Mouse (Mus musculus) E14TG2a.4 (cell line): Measurements from ENCODE around the gene Mbtps1.

Experiments
- H3K27me3 ChIP-seq: 2 replicates; pipeline ENCODE4 v1.6.1; 2014; ENCODE audit warnings: low read length, control low read depth; ENCODE audit not compliant: insufficient read depth
- H3K36me3 ChIP-seq: 2 replicates; pipeline ENCODE4 v1.6.1; 2014; ENCODE audit warnings: low read length, control low read depth; ENCODE audit not compliant: insufficient read depth
- H3K4me1 ChIP-seq: replicated peaks from 2 replicates; pipeline ENCODE4 v1.6.1; 2014; ENCODE audit warnings: low read depth, low read length, control low read depth
- H3K4me3 ChIP-seq: replicated peaks from 2 replicates; pipeline ENCODE4 v1.5.1; 2014; ENCODE audit warnings: mild to moderate bottlenecking, low read length
- H3K9me3 ChIP-seq: 2 replicates; pipeline ENCODE4 v1.6.1; 2014; ENCODE audit warnings: low read length, control low read depth
- CTCF ChIP-seq: conservative IDR thresholded peaks from 2 replicates; pipeline ENCODE4 v1.5.1; 2014; ENCODE audit warnings: low read length
- NANOG ChIP-seq: IDR thresholded peaks from 2 replicates; pipeline ENCODE4 v1.6.1; 2014; ENCODE audit warnings: borderline replicate concordance, low read length, mixed read lengths
- POU5F1 ChIP-seq: IDR thresholded peaks from 2 replicates; pipeline ENCODE4 v1.6.1; 2014; ENCODE audit warnings: low read length, borderline replicate concordance

Gene Mbtps1

DNA sequence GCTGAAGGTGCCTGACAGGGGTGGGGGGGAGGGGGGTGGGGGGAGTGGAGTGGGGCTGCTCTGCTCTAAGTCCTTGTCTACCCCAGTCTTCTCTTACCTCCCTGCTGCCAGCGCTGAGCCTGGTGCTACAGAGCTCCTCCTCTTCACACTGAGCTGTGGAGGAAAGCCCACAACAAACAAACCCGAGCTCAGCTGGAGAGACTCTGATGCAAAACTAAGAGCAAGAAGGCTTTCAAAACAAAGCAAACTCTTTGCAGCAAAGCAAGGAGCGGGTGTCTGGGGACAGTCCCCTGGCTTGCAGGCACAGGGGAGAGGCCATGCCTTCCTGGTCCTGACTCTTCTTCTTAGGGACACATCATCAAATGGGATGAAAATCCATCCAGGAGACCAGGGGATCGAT is 11.3 kb upstream of the Mbtps1 start:
- TF ChIP-seq POU5F1: no peak
- no peak for TF ChIP-seq NANOG
- no peak for TF ChIP-seq CTCF
- Histone ChIP-seq H3K4me3 (no peak overlapping the region), H3K4me1 (peaks cover 59% of the 10 kb centered on the region), H3K9me3 (no peaks in the 10 kb centered on the region), H3K27me3 (peaks cover 34% of the 10 kb centered on the region), H3K36me3 (peaks cover 20% of the 10 kb centered on the region)

DNA sequence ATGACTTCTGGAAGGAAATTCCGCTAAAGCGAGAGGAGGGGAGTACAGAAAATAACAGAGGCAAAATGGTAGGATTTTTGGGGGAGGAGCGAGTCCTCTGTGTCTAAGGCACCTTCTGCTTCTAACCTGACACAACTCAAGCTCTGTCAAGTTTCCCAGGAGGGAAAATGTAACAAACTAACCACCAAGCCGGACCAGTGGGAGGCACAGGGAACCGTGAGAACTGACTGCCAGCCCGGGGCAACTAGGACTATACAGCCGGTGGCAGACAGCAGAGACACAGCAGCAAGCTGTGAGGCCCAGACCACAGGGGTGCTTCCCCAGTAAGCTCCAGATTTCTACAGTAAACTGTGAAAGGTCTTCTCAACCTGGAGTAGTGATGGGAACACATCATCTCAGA is 10.4 kb upstream of the Mbtps1 start:
- H3K4me3 ChIP-seq: no peak overlapping the region
- H3K9me3 ChIP-seq: no peaks in the 10 kb centered on the region
- H3K36me3 ChIP-seq: peaks cover 27% of the 10 kb centered on the region
- peaks cover 29% of the 10 kb centered on the region for H3K27me3 ChIP-seq
- H3K4me1 ChIP-seq: peaks cover 56% of the 10 kb centered on the region
- TF ChIP-seq CTCF (no peak), NANOG (no peak), POU5F1 (no peak)

DNA sequence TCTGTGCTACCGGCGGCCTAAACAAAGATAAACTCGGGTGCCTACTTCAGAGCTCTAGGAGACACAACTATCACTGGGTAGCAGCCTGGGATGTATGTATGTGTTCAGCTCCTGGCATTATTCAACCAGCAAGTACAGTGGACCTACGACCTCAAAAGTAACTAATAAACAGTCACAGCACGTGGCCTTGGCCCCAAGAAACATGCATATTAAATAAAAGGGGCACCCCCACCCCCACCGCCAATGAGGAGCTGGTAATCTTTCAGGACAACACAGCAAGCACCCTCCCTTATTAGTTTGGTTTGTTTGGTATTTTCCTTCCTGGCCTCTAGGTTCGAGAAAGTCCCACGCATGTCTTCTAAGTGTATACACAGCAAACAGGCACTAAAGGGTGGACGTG is 9.7 kb upstream of the Mbtps1 start:
- no peak overlapping the region for H3K4me3 ChIP-seq
- peaks cover 34% of the 10 kb centered on the region for H3K36me3 ChIP-seq
- TF ChIP-seq NANOG (no peak), CTCF (no peak), POU5F1 (no peak)
- H3K27me3 ChIP-seq: peaks cover 22% of the 10 kb centered on the region
- no peaks in the 10 kb centered on the region for H3K9me3 ChIP-seq
- peaks cover 54% of the 10 kb centered on the region for H3K4me1 ChIP-seq

DNA sequence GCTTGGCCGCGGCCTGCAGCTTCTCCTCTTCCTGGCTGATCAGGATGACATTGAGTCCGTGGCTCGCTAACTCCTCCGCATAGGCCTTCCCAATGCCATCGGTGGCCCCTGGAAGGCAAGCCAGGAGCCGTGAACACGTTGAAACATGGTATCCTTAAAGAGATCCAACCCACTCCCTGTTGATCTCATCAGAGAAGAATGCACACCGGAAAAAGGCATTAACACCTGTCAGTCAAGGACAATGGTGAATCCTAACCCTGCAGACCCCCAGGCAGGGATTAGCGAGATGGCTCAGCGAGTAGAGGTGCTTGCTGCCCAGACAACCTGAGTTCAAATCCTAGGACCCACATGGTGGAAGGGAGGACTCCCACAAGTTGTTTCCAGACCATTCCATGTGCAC is 7.8 kb upstream of the Mbtps1 start:
- TF ChIP-seq POU5F1: no peak
- peak; percentile 51; the same call in 1 of the 2 replicates for TF ChIP-seq NANOG
- TF ChIP-seq CTCF: no peak

DNA sequence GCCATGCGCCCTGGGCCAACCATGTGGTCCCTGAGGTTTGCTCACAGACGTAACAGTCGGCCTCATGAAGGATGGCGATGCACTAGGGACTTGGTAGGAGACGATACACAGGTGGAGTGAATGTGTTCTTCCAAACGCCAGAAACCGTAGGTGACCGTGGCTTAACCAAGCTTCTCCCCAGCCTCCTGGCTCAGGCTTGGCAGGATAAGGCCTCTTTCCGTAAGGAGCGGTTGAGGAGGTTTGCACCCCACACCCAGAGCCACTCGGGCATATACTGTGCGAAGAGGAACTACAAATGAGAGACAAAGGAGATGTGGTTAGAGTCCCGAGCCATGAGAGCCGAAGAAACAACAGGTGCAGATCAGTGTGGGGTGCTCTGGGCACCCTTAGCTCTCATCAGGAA is 5.3 kb upstream of the Mbtps1 start:
- no peaks in the 10 kb centered on the region for H3K9me3 ChIP-seq
- peaks cover 46% of the 10 kb centered on the region for H3K36me3 ChIP-seq
- H3K4me1 ChIP-seq: peaks cover 66% of the 10 kb centered on the region
- no peak overlapping the region for H3K4me3 ChIP-seq
- TF ChIP-seq NANOG (no peak), CTCF (no peak), POU5F1 (no peak)
- H3K27me3 ChIP-seq: peaks cover 6% of the 10 kb centered on the region; the same call in 1 of the 2 replicates

More for the DNA sequence above, 7.8 kb upstream of the Mbtps1 start:
- H3K4me1 ChIP-seq: peaks cover 55% of the 10 kb centered on the region
- peak overlapping the region; percentile 70 for H3K4me3 ChIP-seq
- H3K27me3 ChIP-seq: peaks cover 9% of the 10 kb centered on the region; the same call in 1 of the 2 replicates
- H3K9me3 ChIP-seq: no peaks in the 10 kb centered on the region
- H3K36me3 ChIP-seq: peaks cover 48% of the 10 kb centered on the region

DNA sequence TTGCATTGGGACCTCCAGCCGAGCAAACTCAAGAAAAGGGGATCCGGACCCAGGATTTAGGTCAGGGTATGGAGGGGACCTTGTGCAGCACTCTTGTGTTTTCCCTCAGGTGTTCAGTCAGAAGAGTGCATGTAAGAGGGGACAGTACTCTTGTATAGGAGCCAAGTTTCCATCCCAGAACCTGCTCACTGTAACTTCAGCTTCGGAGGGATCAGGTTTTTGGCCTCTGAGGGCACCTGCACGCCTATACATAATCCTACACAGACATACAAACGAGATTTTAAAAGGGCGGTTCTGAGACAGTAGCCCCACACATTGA is 826 bp upstream of the Mbtps1 start:
- Histone ChIP-seq H3K36me3 (peaks cover 49% of the 10 kb centered on the region), H3K4me3 (peak overlapping the region; percentile 66), H3K4me1 (peaks cover 70% of the 10 kb centered on the region), H3K27me3 (no peaks in the 10 kb centered on the region), H3K9me3 (no peaks in the 10 kb centered on the region)
- TF ChIP-seq POU5F1: no peak
- no peak for TF ChIP-seq CTCF
- no peak for TF ChIP-seq NANOG

DNA sequence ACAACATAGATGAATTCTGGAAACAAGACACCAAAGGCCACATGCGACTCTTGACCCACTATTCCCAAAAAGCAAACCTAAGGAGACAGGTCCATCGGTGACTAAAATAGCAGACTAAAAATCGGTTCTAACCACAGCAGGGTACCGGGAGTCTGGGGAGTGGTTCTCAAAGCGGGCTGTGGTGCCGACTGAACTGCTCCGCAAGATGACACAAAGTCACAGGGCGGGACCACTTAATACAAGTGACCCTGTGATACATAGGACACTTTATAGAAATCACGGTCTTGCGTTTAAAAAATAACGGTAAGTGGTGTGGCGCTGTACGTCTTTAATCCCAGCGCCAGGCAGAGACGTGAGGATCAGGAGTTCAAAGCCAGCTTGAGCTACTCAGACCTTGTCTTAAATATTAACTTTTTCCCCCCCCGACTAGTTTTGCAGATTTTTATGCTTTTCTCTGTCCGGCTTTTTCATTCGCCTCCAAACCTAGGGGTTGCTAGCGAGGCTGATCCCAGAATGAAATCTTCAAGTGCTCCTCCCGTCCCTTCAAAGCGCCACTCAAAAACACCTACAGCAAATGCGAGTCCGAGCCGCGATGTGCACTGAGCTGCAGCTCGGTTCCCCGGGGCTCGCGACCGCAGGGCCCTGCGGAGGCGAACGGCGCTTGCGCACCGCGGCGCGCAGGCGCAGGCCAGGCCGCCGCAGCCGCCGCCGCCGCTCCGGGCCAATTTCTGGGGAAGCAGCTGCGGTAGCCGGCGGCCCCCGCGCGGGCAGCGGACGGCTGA is 523 bp downstream of the Mbtps1 start:
- TF ChIP-seq NANOG: no peak
- TF ChIP-seq POU5F1: no peak
- TF ChIP-seq CTCF: no peak
- Histone ChIP-seq H3K9me3 (no peaks in the 10 kb centered on the region), H3K36me3 (peaks cover 42% of the 10 kb centered on the region), H3K27me3 (no peaks in the 10 kb centered on the region), H3K4me1 (peaks cover 72% of the 10 kb centered on the region), H3K4me3 (peak overlapping the region; percentile 92)

DNA sequence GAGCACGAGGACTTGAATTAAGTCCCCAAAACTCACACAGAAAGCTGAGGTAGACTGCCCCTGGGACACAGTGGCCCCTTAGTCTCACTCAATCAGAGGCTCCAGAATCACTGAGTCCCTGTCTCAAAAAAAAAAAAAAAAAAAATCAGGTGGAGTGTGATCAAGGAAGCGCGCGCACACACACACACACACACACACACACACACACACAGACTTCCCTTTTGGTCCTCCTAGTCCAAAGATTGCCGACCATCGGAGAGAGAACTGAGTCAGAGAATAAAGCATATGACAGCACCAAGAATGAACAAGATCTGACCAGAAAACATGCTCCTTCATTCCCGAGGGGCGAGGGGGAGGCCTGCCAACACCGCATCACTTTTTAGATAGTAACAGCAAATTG is 1.4 kb downstream of the Mbtps1 start:
- peaks cover 75% of the 10 kb centered on the region for H3K4me1 ChIP-seq
- H3K9me3 ChIP-seq: no peaks in the 10 kb centered on the region
- TF ChIP-seq CTCF (no peak), NANOG (no peak), POU5F1 (no peak)
- H3K4me3 ChIP-seq: peak overlapping the region; percentile 92
- H3K36me3 ChIP-seq: peaks cover 38% of the 10 kb centered on the region
- no peaks in the 10 kb centered on the region for H3K27me3 ChIP-seq

DNA sequence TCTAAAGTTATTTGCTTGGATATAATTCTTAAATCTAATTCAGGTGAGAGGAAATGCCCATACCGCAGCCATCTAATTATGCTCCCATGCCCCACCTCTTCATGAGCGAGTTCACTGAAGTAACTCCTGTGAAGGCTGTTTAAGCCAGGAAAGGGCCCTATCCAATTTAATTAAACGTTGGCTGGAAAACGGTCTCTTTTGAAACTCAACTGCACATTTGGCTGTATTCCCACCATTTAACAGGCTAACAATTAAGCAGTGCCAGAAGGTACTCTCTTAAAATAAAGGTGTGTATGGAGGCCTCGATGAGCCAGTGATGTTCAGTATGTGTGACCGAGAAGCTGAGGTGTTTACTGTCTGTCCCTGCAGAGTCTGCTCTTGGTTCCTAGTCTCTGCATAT is 2.7 kb downstream of the Mbtps1 start:
- Histone ChIP-seq H3K4me3 (no peak overlapping the region), H3K4me1 (peaks cover 79% of the 10 kb centered on the region), H3K27me3 (no peaks in the 10 kb centered on the region), H3K9me3 (no peaks in the 10 kb centered on the region), H3K36me3 (peaks cover 46% of the 10 kb centered on the region)
- TF ChIP-seq POU5F1 (no peak), NANOG (no peak), CTCF (no peak)
